Mouse (Mus musculus): Measurements from ENCODE around the gene Samd3. TPM values are rescaled to one million over a fixed set of nuclear protein-coding genes. Genes with fewer than 3 reads are reported as not detected.

Samd3 gene
- polyA plus RNA-seq (2017; shearing (Covaris generic)) = 2.2 TPM

GRCm38 (mm10) chr10:26229488-26229887 lies at the start of gene Samd3:
TSS of gene Samd3 (plus strand) at chr10:26229707.

Other genes starting within 250 kb of the Samd3 start
- gene Gm9767, start 151.5 kb upstream of the Samd3 start, polyA plus RNA-seq (2017; shearing (Covaris generic)) = not detected
- not detected for gene Tmem200a, start 150.7 kb upstream of the Samd3 start, polyA plus RNA-seq (2017; shearing (Covaris generic))
- 14.8 TPM for gene L3mbtl3, start 146.3 kb downstream of the Samd3 start, polyA plus RNA-seq (2017; shearing (Covaris generic))